In the genomic region with DNA sequence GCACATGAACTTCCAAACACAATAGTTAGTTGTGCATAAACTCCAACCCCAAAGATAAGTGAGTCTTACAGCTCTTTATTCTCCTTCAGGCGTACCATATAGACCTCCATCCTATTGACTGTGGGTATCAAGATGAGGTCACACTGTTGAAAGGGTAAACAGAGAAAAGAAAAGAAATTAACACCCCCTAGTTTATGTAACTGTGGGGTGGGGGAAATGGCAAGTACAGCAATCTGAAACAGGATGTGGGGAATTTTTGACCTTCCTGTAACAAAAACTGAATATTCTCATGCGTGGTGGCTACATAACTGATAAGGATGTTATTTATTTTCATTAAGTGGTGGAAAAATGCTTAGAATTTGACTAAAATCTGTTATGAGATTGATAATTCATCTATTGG, we compare ENCODE assay signal across 9 mouse cellular contexts. TPM values are rescaled to one million over a fixed set of nuclear protein-coding genes. Genes with fewer than 3 reads are reported as not detected.
DNase-seq lines count a peak whose midpoint lies in the region; ATAC-seq and TF ChIP-seq lines count a peak whose summit lies in the region.
"Had no signal": no experiment of that assay in that cellular context is flagged by ENCODE, and none has a peak within 500 bp of the region (broad histone marks: within the 10 kb centered on the region; RNA-seq: fewer than 3 reads in every experiment).

No protein-coding gene starts in this region.

- 66% methylated on average over 2 of the region's 2 CpGs for WGBS in kidney, adult 2 months
- 86% methylated on average over 2 of the region's 2 CpGs for WGBS in hindbrain, embryonic 15.5 days
- WGBS in midbrain, embryonic 16.5 days = 81% methylated on average over 2 of the region's 2 CpGs
- 90% methylated on average over 2 of the region's 2 CpGs for WGBS in forebrain, postnatal 0 days

- no peak for TF ChIP-seq CTCF in kidney, adult 2 months (conservative IDR thresholded peaks at IDR 0.05; ENCODE audit: insufficient read depth, insufficient read length, low read depth, low read length)
- TF ChIP-seq CTCF in MEL (IDR thresholded peaks at IDR 0.05 in 2 of 3, conservative IDR thresholded peaks at IDR 0.05 in 1 of 3; ENCODE audit: control insufficient read depth in 1 of 3, insufficient read depth in 1 of 3, low read depth in 2 of 3, low read length in 3 of 3, poor library complexity in 1 of 3, severe bottlenecking in 1 of 3) = no peak
- no peak for TF ChIP-seq CTCF in forebrain, postnatal 0 days (IDR thresholded peaks at IDR 0.05; ENCODE audit: low read depth)

- no peak for TF ChIP-seq EP300 in MEL (IDR thresholded peaks at IDR 0.05; ENCODE audit: low read depth in 1 of 2, low read length in 2 of 2)

- no peak for TF ChIP-seq RAD21 in MEL (IDR thresholded peaks at IDR 0.05; ENCODE audit: low read depth, low read length)

- no peak for DNase-seq in kidney, adult 2 months
- no peak for DNase-seq in kidney, postnatal 36 days
- peak; percentile 9 for DNase-seq in MEL (ENCODE audit: low read depth, low spot score)
- no peak for DNase-seq in urinary bladder, postnatal 10 days (ENCODE audit: low spot score)
- DNase-seq in layer of hippocampus, postnatal 36 days = no peak
- no peak for DNase-seq in forebrain, postnatal 0 days

- H3K4me3 ChIP-seq in kidney, adult 2 months (ENCODE audit: insufficient read depth, low read depth, low read length) = no peak overlapping the region
- H3K4me3 ChIP-seq in MEL (ENCODE audit: control insufficient read depth in 1 of 2, insufficient read depth in 1 of 2, low read depth in 2 of 2, low read length in 2 of 2) = no peak overlapping the region; a peak in 1 of 4 replicates
- H3K4me3 ChIP-seq in hindbrain, embryonic 15.5 days = no peak overlapping the region
- H3K4me3 ChIP-seq in midbrain, embryonic 16.5 days (ENCODE audit: low read depth, low read length) = peak overlapping the region; percentile 61; the same call in 1 of the 2 replicates
- no peak overlapping the region for H3K4me3 ChIP-seq in forebrain, postnatal 0 days (ENCODE audit: low read depth, low read length)

- H3K9ac ChIP-seq in MEL (ENCODE audit: control insufficient read depth, low read depth, low read length, poor library complexity, severe bottlenecking) = no peak overlapping the region
- no peak overlapping the region for H3K9ac ChIP-seq in hindbrain, embryonic 15.5 days
- H3K9ac ChIP-seq in midbrain, embryonic 16.5 days (ENCODE audit: low read depth, low read length) = no peak overlapping the region
- H3K9ac ChIP-seq in forebrain, postnatal 0 days = no peak overlapping the region

- H3K36me3 ChIP-seq in kidney, adult 2 months (ENCODE audit: control insufficient read depth, insufficient read depth, low read length) = no peaks in the 10 kb centered on the region
- peaks cover 0 to 13% of the 10 kb centered on the region in 2 experiments; a peak in 2 of 4 replicates for H3K36me3 ChIP-seq in MEL (ENCODE audit: control insufficient read depth in 1 of 2, insufficient read depth in 2 of 2, low read length in 2 of 2)
- no peaks in the 10 kb centered on the region for H3K36me3 ChIP-seq in hindbrain, embryonic 15.5 days
- no peaks in the 10 kb centered on the region for H3K36me3 ChIP-seq in midbrain, embryonic 16.5 days (ENCODE audit: control insufficient read depth, insufficient read depth, low read length)
- no peaks in the 10 kb centered on the region for H3K36me3 ChIP-seq in forebrain, postnatal 0 days (ENCODE audit: insufficient read depth)

- peak overlapping the region; percentile 48; the same call in 1 of the 2 replicates for H3K27ac ChIP-seq in kidney, adult 2 months (ENCODE audit: insufficient read depth, low read depth, low read length)
- H3K27ac ChIP-seq in MEL (ENCODE audit: control insufficient read depth, low read depth, low read length) = no peak overlapping the region
- no peak overlapping the region for H3K27ac ChIP-seq in hindbrain, embryonic 15.5 days (replicated peaks)
- H3K27ac ChIP-seq in midbrain, embryonic 16.5 days (ENCODE audit: low read length) = no peak overlapping the region
- no peak overlapping the region for H3K27ac ChIP-seq in forebrain, postnatal 0 days (ENCODE audit: low read depth, low read length)

- H3K79me2 ChIP-seq in MEL (ENCODE audit: control insufficient read depth, insufficient read depth, low read length, poor library complexity) = peaks cover 4% of the 10 kb centered on the region; the same call in 1 of the 2 replicates

- peak overlapping the region; percentile 87 for H3K4me2 ChIP-seq in hindbrain, embryonic 15.5 days
- peak overlapping the region; percentile 74 for H3K4me2 ChIP-seq in midbrain, embryonic 16.5 days (ENCODE audit: low read length)
- H3K4me2 ChIP-seq in forebrain, postnatal 0 days (ENCODE audit: low read depth) = no peak overlapping the region

- no peaks in the 10 kb centered on the region for H3K27me3 ChIP-seq in kidney, adult 2 months (replicated peaks; ENCODE audit: control insufficient read depth, insufficient read depth, low read length)
- H3K27me3 ChIP-seq in MEL (ENCODE audit: control insufficient read depth in 1 of 2, insufficient read depth in 2 of 2, low read length in 2 of 2) = no peaks in the 10 kb centered on the region
- no peaks in the 10 kb centered on the region for H3K27me3 ChIP-seq in hindbrain, embryonic 15.5 days
- H3K27me3 ChIP-seq in midbrain, embryonic 16.5 days (ENCODE audit: control insufficient read depth, insufficient read depth, low read depth, low read length) = no peaks in the 10 kb centered on the region
- H3K27me3 ChIP-seq in forebrain, postnatal 0 days (ENCODE audit: insufficient read depth, low read length) = no peaks in the 10 kb centered on the region
- H3K27me3 ChIP-seq: Patski had no signal

- no peak for TF ChIP-seq POLR2A in kidney, adult 2 months (IDR thresholded peaks at IDR 0.05; ENCODE audit: low read depth, low read length)
- TF ChIP-seq POLR2A in MEL (IDR thresholded peaks at IDR 0.05; ENCODE audit: control insufficient read depth in 1 of 2, insufficient read depth in 1 of 2, low read depth in 1 of 2, low read length in 2 of 2, poor library complexity in 1 of 2) = no peak

- no peaks in the 10 kb centered on the region for H3K9me3 ChIP-seq in MEL (replicated peaks; ENCODE audit: insufficient read depth, low read length)
- no peaks in the 10 kb centered on the region for H3K9me3 ChIP-seq in hindbrain, embryonic 15.5 days
- H3K9me3 ChIP-seq in midbrain, embryonic 16.5 days (replicated peaks; ENCODE audit: control insufficient read depth, low read length, poor library complexity, severe bottlenecking) = no peaks in the 10 kb centered on the region
- H3K9me3 ChIP-seq in forebrain, postnatal 0 days (ENCODE audit: low read length) = no peaks in the 10 kb centered on the region

- H3K4me1 ChIP-seq in kidney, adult 2 months (ENCODE audit: control insufficient read depth, insufficient read depth, low read length) = peaks cover 9% of the 10 kb centered on the region; the same call in 1 of the 2 replicates
- H3K4me1 ChIP-seq in MEL (ENCODE audit: control insufficient read depth in 1 of 2, insufficient read depth in 2 of 2, low read length in 2 of 2) = peaks cover 6 to 10% of the 10 kb centered on the region in 2 experiments
- peaks cover 13% of the 10 kb centered on the region for H3K4me1 ChIP-seq in hindbrain, embryonic 15.5 days (replicated peaks)
- peaks cover 7% of the 10 kb centered on the region for H3K4me1 ChIP-seq in midbrain, embryonic 16.5 days (ENCODE audit: control insufficient read depth, insufficient read depth, low read length)
- 0 out of 2 replicates have a peak, but pooled peaks cover 9% of the 10 kb centered on the region for H3K4me1 ChIP-seq in forebrain, postnatal 0 days (ENCODE audit: insufficient read depth)

- no peak for ATAC-seq in hindbrain, embryonic 15.5 days (ENCODE audit: low FRiP score, low read depth)
- ATAC-seq in midbrain, embryonic 16.5 days = no peak
- ATAC-seq in forebrain, postnatal 0 days = no peak
- ATAC-seq: Patski had no signal

TF ChIP-seq in MEL, 35 proteins besides CTCF, POLR2A, EP300 and RAD21:
- TF ChIP-seq NELFE (IDR thresholded peaks at IDR 0.05; ENCODE audit: low read depth, low read length) (no peak), ZMIZ1 (IDR thresholded peaks at IDR 0.05; ENCODE audit: low read depth, low read length) (no peak), TCF12 (IDR thresholded peaks at IDR 0.05; ENCODE audit: low read depth, low read length) (no peak)

RNA-seq across cellular contexts. Expression of a gene that starts 36.5 kb away (rescaled TPM):
- 6.7 and 13.5 TPM in 2 replicates for polyA plus RNA-seq in kidney, adult 2 months (2012; rRNA removed)
- 45.3 and 45.6 TPM in 2 replicates for total RNA-seq in MEL (2012; rRNA removed)
- polyA plus RNA-seq in MEL (2012; ENCODE audit: insufficient read depth in 1 of 2, insufficient read length in 2 of 2, low read depth in 1 of 2, low replicate concordance in 2 of 2, missing spikeins in 1 of 2) = 10 to 100 TPM in 1 of 2 experiments, not detected in 1; 33.5 TPM
- polyA plus RNA-seq in hindbrain, embryonic 15.5 days (2015; fragmentation: Nextera tagmentation; extraction: Ambion mirVana) = 135 and 139 TPM in 2 replicates
- 155 and 163 TPM in 2 replicates for polyA plus RNA-seq in midbrain, embryonic 16.5 days (2015; fragmentation: Nextera tagmentation; extraction: Ambion mirVana)
- 100 to 1,000 TPM; 114 to 115 TPM for total RNA-seq in layer of hippocampus, postnatal 36 days (2021)
- total RNA-seq in forebrain, postnatal 0 days (2014; rRNA removed) = 64.9 and 66.2 TPM in 2 replicates
- polyA plus RNA-seq in forebrain, postnatal 0 days (2015; fragmentation: Nextera tagmentation; extraction: Ambion mirVana) = 158 TPM in 2 replicates
